7 mouse cellular contexts compared by ENCODE assay signal in genomic region chr5:64389202-64389929, GRCm38 (mm10).
DNase-seq lines count a peak whose midpoint lies in the region; ATAC-seq lines count a peak whose summit lies in the region.

No protein-coding gene starts in this region.

- no peak overlapping the region for H3K4me3 ChIP-seq in heart, embryonic 14.5 days (ENCODE audit: control insufficient read depth in 1 of 2, insufficient read depth in 1 of 2, low read depth in 1 of 2, low read length in 2 of 2)
- H3K4me3 ChIP-seq in limb, embryonic 15.5 days, result no peak overlapping the region

- ATAC-seq in heart, embryonic 14.5 days (ENCODE audit: insufficient number of reproducible peaks, insufficient read depth, low FRiP score, low read depth), result peak; percentile 83
- ATAC-seq in limb, embryonic 15.5 days (ENCODE audit: insufficient number of reproducible peaks, low FRiP score, low TSS enrichment, low read depth), result peak; percentile 56

- H3K27ac ChIP-seq in heart, embryonic 14.5 days (replicated peaks in 1 of 2; ENCODE audit: control insufficient read depth in 1 of 2, insufficient read depth in 1 of 2, low read depth in 2 of 2, low read length in 2 of 2), result peak overlapping the region; percentile 76 to 93
- H3K27ac ChIP-seq in limb, embryonic 15.5 days, result peak overlapping the region; percentile 43

- H3K36me3 ChIP-seq in heart, embryonic 14.5 days (ENCODE audit: control insufficient read depth, insufficient read depth, low read length), result no peaks in the 10 kb centered on the region
- H3K36me3 ChIP-seq in limb, embryonic 15.5 days, result no peaks in the 10 kb centered on the region

- 4% methylated on average over 6 of the region's 6 CpGs for WGBS in heart, embryonic 14.5 days
- WGBS in limb, embryonic 15.5 days, result 17% methylated on average over 6 of the region's 6 CpGs

- H3K9me3 ChIP-seq in heart, embryonic 14.5 days (ENCODE audit: control insufficient read depth, low read length), result no peaks in the 10 kb centered on the region
- no peaks in the 10 kb centered on the region for H3K9me3 ChIP-seq in limb, embryonic 15.5 days

- peak overlapping the region; percentile 39; the same call in 1 of the 2 replicates for H3K9ac ChIP-seq in heart, embryonic 14.5 days (ENCODE audit: low read length)
- no peak overlapping the region for H3K9ac ChIP-seq in limb, embryonic 15.5 days

- peaks cover 29 to 32% of the 10 kb centered on the region in 2 experiments for H3K4me1 ChIP-seq in heart, embryonic 14.5 days (ENCODE audit: control insufficient read depth in 2 of 2, insufficient read depth in 2 of 2, low read length in 2 of 2)
- H3K4me1 ChIP-seq in limb, embryonic 15.5 days, result peaks cover 36% of the 10 kb centered on the region

- no peaks in the 10 kb centered on the region for H3K27me3 ChIP-seq in heart, embryonic 14.5 days (ENCODE audit: control insufficient read depth, insufficient read depth, low read length)
- no peaks in the 10 kb centered on the region for H3K27me3 ChIP-seq in limb, embryonic 15.5 days

- peak overlapping the region; percentile 22 for H3K4me2 ChIP-seq in heart, embryonic 14.5 days (ENCODE audit: low read length)
- no peak overlapping the region for H3K4me2 ChIP-seq in limb, embryonic 15.5 days

- DNase-seq in Muller cell, postnatal 12 days (ENCODE audit: inconsistent ontology term), result peak; percentile 71
- peak; percentile 80 to 83 for DNase-seq in adrenal gland, postnatal 36 days
- no peak for DNase-seq in cerebellum, adult 9-10 months
- no peak for DNase-seq in gastrocnemius, postnatal 10 days
- no peak for DNase-seq in natural killer cell, adult 2 months (ENCODE audit: low spot score in 2 of 2)

Comparison
In these comparisons a context has a peak if more than half of its experiments do, and no peak if none do; other contexts are left out.
1. DNase-seq: peak in Muller cell, postnatal 12 days (single experiment) and adrenal gland, postnatal 36 days (2 of 2); none in cerebellum, adult 9-10 months (single experiment), gastrocnemius, postnatal 10 days (single experiment) and natural killer cell, adult 2 months (0 of 2).